Mouse (Mus musculus) spleen, adult 2 months (tissue): Measurements from ENCODE around the gene Pex1. TPM values are rescaled to one million over a fixed set of nuclear protein-coding genes. Genes with fewer than 3 reads are reported as not detected.

Experiments used
- DNase-seq, 2 experiments: peaks; one replicate each; pipeline versions ENCODE4 v3.0.0 to v3.0.0-alpha.2; 2012 to 2021; ENCODE audit warnings: low spot score in 2 of 2, low read depth in 1 of 2
- H3K27ac ChIP-seq: fragments of 200-500 bp; 2 replicates; pipeline ENCODE4 v1.5.1; 2012; ENCODE audit warnings: low read length, inconsistent platforms; ENCODE audit not compliant: insufficient read depth
- H3K27me3 ChIP-seq: fragments of 200-500 bp; 2 replicates; pipeline ENCODE4 v1.6.1; 2012; ENCODE audit warnings: mild to moderate bottlenecking, moderate library complexity, low read length, inconsistent platforms; ENCODE audit not compliant: control insufficient read depth, insufficient read depth
- H3K36me3 ChIP-seq: fragments of 200-500 bp; 2 replicates; pipeline ENCODE4 v1.6.1; 2012; ENCODE audit warnings: mild to moderate bottlenecking, low read length, inconsistent platforms; ENCODE audit not compliant: control insufficient read depth, insufficient read depth
- H3K4me1 ChIP-seq: fragments of 200-500 bp; 2 replicates; pipeline ENCODE4 v1.6.1; 2011; ENCODE audit warnings: inconsistent platforms; ENCODE audit not compliant: control insufficient read depth, insufficient read depth, insufficient read length
- H3K4me3 ChIP-seq: fragments of 200-500 bp; 2 replicates; pipeline ENCODE4 v1.5.1; 2011; ENCODE audit warnings: mild to moderate bottlenecking, inconsistent platforms; ENCODE audit not compliant: insufficient read depth, insufficient read length; ENCODE audit errors: extremely low read depth
- CTCF ChIP-seq: fragments of 200-500 bp; IDR thresholded peaks from 2 replicates; pipeline ENCODE4 v1.5.1; 2011; ENCODE audit warnings: mild to moderate bottlenecking, inconsistent platforms; ENCODE audit not compliant: insufficient read depth, insufficient read length, insufficient replicate concordance; ENCODE audit errors: extremely low read depth
- POLR2A ChIP-seq: fragments of 200-500 bp; IDR thresholded peaks from 2 replicates; pipeline ENCODE4 v1.6.1; 2011; ENCODE audit warnings: low read depth, low read length, inconsistent platforms
- WGBS: fragments of 180-500 bp; shearing (Covaris S2); methylation state at CpG from one replicate; pipeline ENCODE4 v1.1.7; 2018; 5-methylcytosine and 5-hydroxymethylcytosine counted together
- polyA plus RNA-seq: library from polyadenylated mRNA; depleted of rRNA; stranded (reverse); fragments of >200 nt; gene quantifications from 2 replicates; pipeline ENCODE4 v1.2.3, GENCODE M21; 2012; rRNA removed

Pex1 gene
- 3.5 and 3.8 TPM in 2 replicates for polyA plus RNA-seq

GRCm38 (mm10) chr5:3595693-3596398 is at the start of gene Pex1:
Gene Pex1, plus strand, starts transcription at chr5:3596066.
- TF ChIP-seq CTCF = 0 out of 2 replicates have a peak, but pooled peaks have one; percentile 15
- peak; percentile 18; the same call in 1 of the 2 replicates for TF ChIP-seq POLR2A
- H3K36me3 ChIP-seq = peaks cover 5% of the 10 kb centered on the region
- no peaks in the 10 kb centered on the region for H3K27me3 ChIP-seq
- peak; percentile 93 to 95 for DNase-seq
- under 1% methylated on average over 50 of the region's 50 CpGs for WGBS
- peak within 1 kb of the TSS; percentile 68 for H3K4me3 ChIP-seq
- H3K4me1 ChIP-seq = 0 out of 2 replicates have a peak, but pooled peaks cover 2% of the 10 kb centered on the region
- H3K27ac ChIP-seq = peak within 1 kb of the TSS; percentile 60

DNA sequence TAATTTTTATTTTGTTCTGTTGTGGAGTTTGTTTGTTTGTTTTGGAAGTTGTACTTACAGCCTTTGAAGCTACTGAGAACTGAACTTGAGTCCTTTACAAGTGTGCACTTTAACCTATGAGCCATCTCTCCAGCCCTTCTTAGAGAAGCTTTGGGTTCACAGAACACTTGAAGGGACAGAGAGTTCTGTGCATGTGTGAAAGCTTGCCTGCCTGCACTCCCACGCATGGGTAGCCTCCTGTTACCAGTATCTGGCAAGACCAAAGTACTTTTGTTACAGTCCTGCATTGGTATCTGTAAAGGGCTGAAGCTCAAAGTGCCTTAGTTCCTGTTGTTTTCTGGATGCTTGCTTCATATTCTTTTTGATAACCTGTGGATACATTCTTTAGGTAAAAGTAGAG is 49.6 kb upstream of the Pex1 start:
- 63% methylated on average over 1 of the region's 1 CpGs for WGBS
- no peak for TF ChIP-seq CTCF
- TF ChIP-seq POLR2A = no peak

GRCm38 (mm10) chr5:3551481-3551880 is 44.4 kb upstream of the Pex1 start:
- TF ChIP-seq POLR2A = no peak
- TF ChIP-seq CTCF = no peak
- WGBS = 77% methylated on average over 1 of the region's 1 CpGs

More for the DNA sequence above, 49.6 kb upstream of the Pex1 start:
- no peaks in the 10 kb centered on the region for H3K36me3 ChIP-seq
- H3K27me3 ChIP-seq = no peaks in the 10 kb centered on the region
- H3K27ac ChIP-seq = no peak overlapping the region
- H3K4me3 ChIP-seq = no peak overlapping the region
- DNase-seq = no peak
- peaks cover 5% of the 10 kb centered on the region for H3K4me1 ChIP-seq

DNA sequence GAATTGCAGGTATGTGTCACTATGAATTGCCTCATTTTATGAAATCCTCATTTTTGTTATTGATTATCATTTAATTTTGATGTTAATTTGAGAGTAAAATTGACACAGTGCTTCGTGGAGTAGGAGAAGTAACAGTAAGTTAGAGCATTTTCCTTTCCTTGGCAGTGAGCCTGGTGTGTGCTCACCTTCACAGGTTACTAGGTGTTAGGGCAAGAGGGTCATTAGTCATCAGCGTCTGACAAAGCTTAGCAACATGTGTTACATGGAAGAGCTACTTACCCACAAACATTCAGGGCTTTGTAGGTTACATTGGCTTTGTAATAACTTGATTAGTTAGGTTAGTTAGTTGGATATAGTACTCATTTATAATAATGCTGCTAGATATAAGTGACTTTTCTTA is 41.7 kb upstream of the Pex1 start:
- no peak for DNase-seq
- Histone ChIP-seq H3K4me1 (no peaks in the 10 kb centered on the region), H3K27me3 (no peaks in the 10 kb centered on the region), H3K27ac (no peak overlapping the region), H3K36me3 (peaks cover 17% of the 10 kb centered on the region), H3K4me3 (no peak overlapping the region; the same call in 1 of the 2 replicates)
- TF ChIP-seq POLR2A = no peak
- TF ChIP-seq CTCF = no peak
- WGBS = 90% methylated on average over 2 of the region's 2 CpGs

More at GRCm38 (mm10) chr5:3551481-3551880, 44.4 kb upstream of the Pex1 start:
- H3K27me3 ChIP-seq = no peaks in the 10 kb centered on the region
- no peak overlapping the region for H3K27ac ChIP-seq
- peaks cover 5% of the 10 kb centered on the region for H3K36me3 ChIP-seq
- no peak overlapping the region for H3K4me3 ChIP-seq
- DNase-seq = no peak
- no peaks in the 10 kb centered on the region for H3K4me1 ChIP-seq

DNA sequence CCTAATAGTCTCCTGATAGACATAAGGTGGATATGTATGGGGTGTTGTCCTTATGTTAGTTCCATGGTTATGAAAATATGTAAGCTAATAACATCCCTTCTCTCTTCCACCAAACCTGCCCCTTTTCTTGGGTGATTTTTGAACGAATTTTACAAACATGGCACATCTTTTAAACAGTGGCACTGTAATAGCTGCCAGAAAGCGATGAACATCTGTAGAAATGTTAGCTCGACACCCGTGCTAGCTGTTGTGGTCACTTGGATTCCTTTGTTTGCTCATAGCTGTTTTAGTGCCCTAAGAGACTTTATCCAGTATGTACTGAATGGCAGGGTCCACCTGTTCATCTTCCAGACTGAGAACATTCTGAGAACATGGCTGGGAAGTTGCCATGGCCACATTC is 24.6 kb upstream of the Pex1 start, which contains the start of gene 1700109H08Rik:
Gene 1700109H08Rik (plus strand): TSS at position 301 of the 400 bp plus-strand sequence.
- no peak for DNase-seq
- TF ChIP-seq POLR2A (no peak), CTCF (no peak)
- 96% methylated on average over 4 of the region's 4 CpGs for WGBS
- Histone ChIP-seq H3K27me3 (no peaks in the 10 kb centered on the region), H3K4me1 (no peaks in the 10 kb centered on the region), H3K4me3 (no peak within 1 kb of the TSS), H3K36me3 (peaks cover 54% of the 10 kb centered on the region), H3K27ac (no peak within 1 kb of the TSS)

DNA sequence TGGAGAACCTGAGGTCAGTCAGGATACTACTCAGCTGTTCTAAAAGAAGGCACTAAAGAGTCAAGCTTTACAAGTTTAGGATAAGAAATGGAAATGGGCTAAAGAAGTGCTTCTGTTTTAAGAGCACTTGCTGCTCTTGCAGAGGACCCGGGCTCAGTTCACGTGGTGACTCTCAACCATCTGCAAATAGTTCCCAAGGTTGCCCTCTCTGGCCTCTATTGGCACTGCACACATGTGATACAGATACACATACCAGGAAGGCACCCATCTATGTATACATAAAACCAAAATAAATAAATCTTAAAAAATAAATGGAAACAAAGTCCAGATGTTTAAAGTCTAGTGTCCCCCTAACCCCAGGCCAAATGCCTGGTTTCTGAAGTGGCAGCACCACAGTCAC is 21.0 kb upstream of the Pex1 start:
- Histone ChIP-seq H3K4me1 (no peaks in the 10 kb centered on the region), H3K27me3 (no peaks in the 10 kb centered on the region), H3K27ac (no peak overlapping the region), H3K4me3 (no peak overlapping the region), H3K36me3 (peaks cover 54% of the 10 kb centered on the region)
- TF ChIP-seq POLR2A = no peak
- no peak for TF ChIP-seq CTCF
- WGBS = 97% methylated on average over 2 of the region's 2 CpGs
- no peak for DNase-seq

- no peak for DNase-seq
- H3K27ac ChIP-seq = no peak overlapping the region
- 93% methylated on average over 2 of the region's 2 CpGs for WGBS
- H3K4me3 ChIP-seq = no peak overlapping the region
- TF ChIP-seq CTCF (no peak), POLR2A (no peak)
- H3K4me1 ChIP-seq = no peaks in the 10 kb centered on the region
- H3K27me3 ChIP-seq = no peaks in the 10 kb centered on the region
- H3K36me3 ChIP-seq = peaks cover 41% of the 10 kb centered on the region
Measured at GRCm38 (mm10) chr5:3577939-3578338, 17.9 kb upstream of the Pex1 start.
